Mouse (Mus musculus) testis, adult 10 weeks (tissue): ENCODE measurements around the gene Dffb. TPM values are rescaled to one million over a fixed set of nuclear protein-coding genes. Genes with fewer than 3 reads are reported as not detected.

Experiments used
- polyA plus RNA-seq: library from polyadenylated mRNA; stranded (reverse); fragments of 350-450 nt; fragmentation: Illumina TruSeq; extraction: RNeasy Lipid Tissue Mini Kit (QIAGEN cat#74804); gene quantifications from one replicate; pipeline ENCODE4 v1.2.3, GENCODE M21; 2014; ENCODE audit warnings: low read depth, low replicate concordance

The Dffb gene
- polyA plus RNA-seq: 2.1 TPM

GRCm38 (mm10) chr4:153974431-153975291 lies at the start of gene Dffb, which contains the start of gene Cep104:
TSS of gene Dffb (minus strand) at chr4:153975126.
TSS of gene Cep104 (plus strand) at chr4:153975194.

GRCm38 (mm10) chr4:154011646-154012089 lies 36.7 kb upstream of the Dffb start, which contains the start of gene Lrrc47:
TSS of gene Lrrc47 (plus strand) at chr4:154011731.

GRCm38 (mm10) chr4:153956569-153957405 lies 18.1 kb downstream of the Dffb start, which contains the start of gene A430005L14Rik:
TSS of gene A430005L14Rik (plus strand) at chr4:153957237.

Other genes with a start within 250 kb of the Dffb start
- 33.3 TPM for gene A430005L14Rik, start 17.9 kb downstream of the Dffb start, polyA plus RNA-seq
- 46.3 TPM for gene Cep104, start 68 bp upstream of the Dffb start, polyA plus RNA-seq
- gene Lrrc47, start 36.6 kb upstream of the Dffb start, polyA plus RNA-seq: 21.1 TPM
- gene Smim1, start 51.1 kb upstream of the Dffb start, polyA plus RNA-seq: 0.59 TPM
- 21.7 TPM for gene Ccdc27, start 67.6 kb upstream of the Dffb start, polyA plus RNA-seq
- not detected for gene Trp73, start 165.1 kb upstream of the Dffb start, polyA plus RNA-seq
- gene Wrap73, start 167.2 kb upstream of the Dffb start, polyA plus RNA-seq: 1.1 TPM
- gene Tprgl, start 185.5 kb upstream of the Dffb start, polyA plus RNA-seq: 127 TPM
- 0.04 TPM for gene Megf6, start 195.6 kb upstream of the Dffb start, polyA plus RNA-seq